Mouse (Mus musculus): ENCODE data around the gene Irgc1. TPM values are rescaled to one million over a fixed set of nuclear protein-coding genes. Genes with fewer than 3 reads are reported as not detected.
"Not testable (repeated sequence)": the region's sequence is repeated elsewhere in the genome, so short reads cannot be mapped to it uniquely, and the experiment has no call there.

The Irgc1 gene
- not detected in 2 replicates for polyA plus RNA-seq (2015; fragmentation: Nextera tagmentation; extraction: Ambion mirVana)

DNA sequence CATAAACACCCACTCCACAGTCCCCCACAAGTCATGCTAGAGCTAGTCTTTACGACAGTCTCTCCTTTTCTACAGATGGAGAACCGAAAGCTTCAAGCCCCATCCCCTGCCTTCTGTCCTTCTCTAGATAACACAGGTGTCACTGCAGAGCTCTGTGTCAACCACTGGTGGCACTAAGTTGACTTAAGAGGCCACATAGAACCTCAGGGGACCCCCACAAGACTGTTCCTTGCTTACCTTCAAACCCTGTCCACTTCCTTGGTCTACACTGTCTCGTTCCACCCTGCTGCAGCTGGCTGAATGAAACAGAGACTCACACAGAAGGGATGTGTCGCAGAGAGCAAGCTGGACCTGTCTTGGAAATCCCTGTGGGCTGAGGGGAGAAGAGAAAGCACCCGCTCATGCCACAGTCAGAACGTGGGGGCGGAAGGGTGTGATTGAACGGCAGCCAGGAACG is at the start of gene Irgc1:
Irgc1 (minus strand) TSS at position 443 of the 457 bp plus-strand sequence.
- H3K9ac ChIP-seq = no peak within 1 kb of the TSS
- no peak within 1 kb of the TSS for H3K4me3 ChIP-seq
- WGBS = 66% methylated on average over 9 of the region's 9 CpGs

DNA sequence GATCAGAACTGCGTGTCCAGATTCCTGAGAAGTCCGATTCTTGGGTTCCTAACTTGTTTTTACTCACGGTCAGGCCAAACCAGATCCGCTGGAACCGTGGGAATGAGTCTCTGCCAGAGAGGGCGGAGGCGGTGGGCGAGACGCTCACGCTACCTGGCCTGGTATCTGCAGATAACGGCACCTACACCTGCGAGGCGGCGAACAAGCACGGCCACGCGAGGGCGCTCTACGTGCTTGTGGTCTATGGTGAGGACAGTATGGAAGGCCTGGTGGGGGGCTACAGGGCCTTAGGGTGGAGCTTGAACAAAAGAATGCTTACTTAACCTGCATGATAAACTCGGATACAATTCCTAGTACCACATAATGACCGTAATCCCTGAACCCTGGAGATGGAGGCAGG is 49.4 kb upstream of the Irgc1 start:
- Histone ChIP-seq H3K27ac (no peak overlapping the region), H3K4me1 (peaks cover 32% of the 10 kb centered on the region), H3K4me3 (no peak overlapping the region), H3K4me2 (no peak overlapping the region), H3K9ac (no peak overlapping the region), H3K27me3 (peaks cover 60% of the 10 kb centered on the region), H3K36me3 (no peaks in the 10 kb centered on the region), H3K9me3 (0 out of 2 replicates have a peak, but pooled peaks cover 3% of the 10 kb centered on the region)
- 42% methylated on average over 21 of the region's 21 CpGs for WGBS
- ATAC-seq (ENCODE audit: borderline replicate concordance, extremely low read depth, low FRiP score, low TSS enrichment) = no peak

More for the DNA sequence above, at the start of gene Irgc1:
- no peak within 1 kb of the TSS for H3K4me2 ChIP-seq
- no peak for ATAC-seq (ENCODE audit: borderline replicate concordance, extremely low read depth, low FRiP score, low TSS enrichment)
- no peaks in the 10 kb centered on the region for H3K36me3 ChIP-seq
- no peak within 1 kb of the TSS for H3K27ac ChIP-seq
- no peaks in the 10 kb centered on the region for H3K27me3 ChIP-seq
- no peaks in the 10 kb centered on the region for H3K9me3 ChIP-seq
- H3K4me1 ChIP-seq = peaks cover 3% of the 10 kb centered on the region; the same call in 1 of the 2 replicates

DNA sequence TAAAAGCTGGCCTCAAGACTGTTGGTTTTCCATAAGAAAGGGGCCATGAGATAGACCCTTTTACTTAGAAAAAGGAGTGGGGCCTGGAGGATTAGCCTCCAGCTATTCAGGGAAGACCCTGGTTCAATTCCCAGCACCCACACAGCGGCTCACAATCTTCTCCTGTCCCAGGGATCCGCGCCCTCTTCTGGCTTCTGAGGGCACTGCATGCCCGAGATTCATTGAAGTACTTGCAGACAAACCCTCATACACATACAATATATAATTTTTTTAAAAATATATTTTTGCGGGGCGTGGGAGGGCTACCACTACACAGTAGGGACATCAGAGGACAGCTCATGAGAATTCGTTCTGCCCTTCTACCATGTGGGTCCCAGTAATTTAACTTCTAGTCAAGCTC is 48.8 kb upstream of the Irgc1 start:
- Histone ChIP-seq H3K27ac (no peak overlapping the region), H3K9me3 (0 out of 2 replicates have a peak, but pooled peaks cover 3% of the 10 kb centered on the region), H3K4me3 (no peak overlapping the region), H3K27me3 (peaks cover 60% of the 10 kb centered on the region), H3K4me2 (no peak overlapping the region), H3K4me1 (peaks cover 29% of the 10 kb centered on the region), H3K36me3 (no peaks in the 10 kb centered on the region), H3K9ac (no peak overlapping the region)
- no peak for ATAC-seq (ENCODE audit: borderline replicate concordance, extremely low read depth, low FRiP score, low TSS enrichment)
- WGBS = 27% methylated on average over 7 of the region's 7 CpGs

DNA sequence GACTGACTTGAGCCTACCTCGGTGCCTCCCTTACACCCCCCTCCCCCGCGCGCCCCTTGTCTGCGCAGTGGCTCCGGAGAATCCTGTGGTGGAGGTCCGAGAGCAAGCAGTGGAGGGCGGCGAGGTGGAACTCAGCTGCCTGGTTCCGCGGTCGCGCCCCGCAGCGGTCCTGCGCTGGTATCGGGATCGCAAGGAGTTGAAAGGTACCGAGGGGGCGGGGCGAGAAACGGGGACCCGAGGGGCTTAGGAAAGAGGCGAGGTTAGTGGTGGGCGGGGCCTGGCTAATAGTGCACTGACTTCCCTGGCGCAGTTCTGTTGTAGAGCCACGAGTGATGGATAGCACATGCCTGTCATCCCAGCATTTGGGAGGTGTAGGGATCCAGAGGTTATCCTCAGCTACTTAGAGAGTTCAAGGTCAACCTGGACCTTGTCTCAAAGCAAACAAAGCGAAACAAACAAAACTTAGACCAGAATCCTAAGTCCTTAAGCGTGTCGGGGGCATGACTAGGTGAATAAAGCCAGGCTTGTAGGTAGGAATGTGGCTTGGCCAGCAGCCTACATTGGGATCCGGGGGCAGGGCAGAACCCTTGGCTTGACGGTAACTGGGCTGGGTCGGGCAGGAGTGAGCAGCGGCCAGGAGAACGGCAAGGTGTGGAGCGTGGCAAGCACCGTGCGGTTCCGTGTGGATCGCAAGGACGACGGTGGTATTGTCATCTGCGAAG is 47.9 kb upstream of the Irgc1 start:
- Histone ChIP-seq H3K9ac (no peak overlapping the region), H3K36me3 (no peaks in the 10 kb centered on the region), H3K4me2 (peak overlapping the region; percentile 51), H3K27me3 (peaks cover 60% of the 10 kb centered on the region), H3K4me3 (peak overlapping the region; percentile 30), H3K27ac (no peak overlapping the region), H3K4me1 (peaks cover 22% of the 10 kb centered on the region), H3K9me3 (0 out of 2 replicates have a peak, but pooled peaks cover 3% of the 10 kb centered on the region)
- WGBS = 10% methylated on average over 43 of the region's 43 CpGs
- peak; percentile 48; the same call in 1 of the 2 replicates for ATAC-seq (ENCODE audit: borderline replicate concordance, extremely low read depth, low FRiP score, low TSS enrichment)

DNA sequence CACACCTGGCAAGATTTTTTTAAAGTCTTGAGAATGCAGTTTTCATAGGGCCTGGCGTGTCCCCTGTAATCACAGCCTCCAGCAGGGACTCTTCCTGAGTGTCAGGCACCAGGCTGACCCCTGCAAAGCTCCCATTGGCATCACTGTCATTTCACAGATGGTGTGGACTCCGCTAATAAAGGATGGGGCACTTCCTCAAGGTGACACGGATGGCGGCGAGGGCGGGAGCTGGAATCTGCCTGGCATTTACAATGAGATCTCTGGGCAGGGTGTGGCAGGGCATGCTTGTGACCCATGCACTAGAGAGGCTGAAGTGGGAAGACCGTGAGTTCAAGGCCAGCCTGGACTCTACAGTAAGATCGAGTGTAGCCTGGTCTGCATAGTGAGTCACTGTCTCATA is 36.2 kb upstream of the Irgc1 start:
- 84% methylated on average over 8 of the region's 8 CpGs for WGBS
- Histone ChIP-seq H3K27ac (no peak overlapping the region), H3K9ac (no peak overlapping the region), H3K4me1 (no peaks in the 10 kb centered on the region), H3K4me3 (no peak overlapping the region), H3K9me3 (no peaks in the 10 kb centered on the region), H3K4me2 (no peak overlapping the region), H3K27me3 (peaks cover 21% of the 10 kb centered on the region; the same call in 1 of the 2 replicates), H3K36me3 (no peaks in the 10 kb centered on the region)
- no peak for ATAC-seq (ENCODE audit: borderline replicate concordance, extremely low read depth, low FRiP score, low TSS enrichment)

DNA sequence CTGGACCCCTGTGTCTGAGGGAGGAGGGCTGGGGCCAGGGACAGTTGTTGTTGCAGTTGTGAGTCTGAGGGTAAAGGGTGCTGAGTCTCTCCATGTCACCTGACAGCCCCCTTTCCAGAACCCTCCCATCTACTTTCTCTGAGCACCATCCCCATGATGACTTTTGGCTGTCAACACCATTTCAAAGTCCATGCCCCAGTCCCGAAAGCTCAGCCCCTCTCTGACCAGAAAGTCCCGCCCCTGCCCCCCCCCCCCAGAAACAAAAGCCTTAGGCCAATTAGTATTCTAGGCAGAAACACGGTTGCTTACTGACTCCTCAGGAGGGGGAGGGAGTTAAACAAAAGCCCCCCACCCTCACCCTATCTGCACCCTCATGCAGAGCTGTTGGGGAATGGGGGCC is 35.3 kb upstream of the Irgc1 start:
- H3K27ac ChIP-seq = no peak overlapping the region
- no peaks in the 10 kb centered on the region for H3K4me1 ChIP-seq
- no peak overlapping the region for H3K4me3 ChIP-seq
- no peak overlapping the region for H3K4me2 ChIP-seq
- H3K9me3 ChIP-seq = no peaks in the 10 kb centered on the region
- 39% methylated on average over 3 of the region's 3 CpGs for WGBS
- H3K27me3 ChIP-seq = peaks cover 29% of the 10 kb centered on the region
- H3K36me3 ChIP-seq = no peaks in the 10 kb centered on the region
- no peak for ATAC-seq (ENCODE audit: borderline replicate concordance, extremely low read depth, low FRiP score, low TSS enrichment)
- H3K9ac ChIP-seq = no peak overlapping the region

DNA sequence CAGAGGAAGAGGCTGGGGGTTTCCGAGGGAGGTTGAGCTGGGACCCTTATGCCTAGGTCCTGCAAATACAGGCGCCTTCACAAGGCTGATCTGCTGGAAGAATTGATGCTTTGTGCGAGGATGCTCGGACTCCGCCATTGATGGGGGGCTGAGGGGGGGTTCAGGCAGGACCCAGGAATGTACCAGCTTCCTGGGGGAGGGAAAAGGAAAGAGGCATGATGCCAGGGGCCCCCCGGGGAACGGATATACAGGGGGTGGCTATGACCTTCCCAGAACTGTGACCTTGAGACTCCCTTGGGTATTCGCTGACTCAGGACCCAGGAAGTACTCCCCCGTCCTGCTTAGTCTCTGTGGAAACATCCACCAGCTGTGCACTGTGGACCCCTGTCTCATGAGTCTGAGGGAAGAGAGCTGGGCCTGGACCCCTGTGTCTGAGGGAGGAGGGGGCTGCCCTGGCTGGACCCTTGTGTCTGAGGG is 34.6 kb upstream of the Irgc1 start:
- ATAC-seq (ENCODE audit: borderline replicate concordance, extremely low read depth, low FRiP score, low TSS enrichment) = no peak
- Histone ChIP-seq H3K9ac (no peak overlapping the region), H3K36me3 (no peaks in the 10 kb centered on the region), H3K27ac (no peak overlapping the region), H3K4me3 (no peak overlapping the region), H3K9me3 (no peaks in the 10 kb centered on the region), H3K4me1 (peaks cover under 1% of the 10 kb centered on the region), H3K27me3 (peaks cover 36% of the 10 kb centered on the region), H3K4me2 (no peak overlapping the region)
- 38% methylated on average over 9 of the region's 9 CpGs for WGBS

DNA sequence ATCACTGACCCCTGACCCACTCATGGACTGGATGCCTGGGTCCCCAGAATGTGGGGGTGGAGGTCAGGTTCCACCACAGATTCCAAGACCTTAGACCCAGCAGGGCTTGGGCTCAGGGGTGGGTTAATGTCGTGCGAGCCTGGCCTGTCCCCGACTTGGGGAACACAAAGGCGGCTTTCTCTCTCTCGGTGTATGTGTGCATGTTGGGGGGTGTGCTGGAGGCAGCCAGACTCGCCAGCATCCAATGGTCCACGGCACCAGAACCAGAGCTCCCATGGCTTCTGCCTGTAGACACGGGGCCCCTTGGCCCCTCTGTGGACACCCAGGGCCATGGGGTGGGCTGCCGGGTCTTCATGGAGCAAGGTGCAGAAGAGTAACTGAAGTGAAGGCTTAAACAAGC is 33.4 kb upstream of the Irgc1 start:
- H3K27ac ChIP-seq = no peak overlapping the region

DNA sequence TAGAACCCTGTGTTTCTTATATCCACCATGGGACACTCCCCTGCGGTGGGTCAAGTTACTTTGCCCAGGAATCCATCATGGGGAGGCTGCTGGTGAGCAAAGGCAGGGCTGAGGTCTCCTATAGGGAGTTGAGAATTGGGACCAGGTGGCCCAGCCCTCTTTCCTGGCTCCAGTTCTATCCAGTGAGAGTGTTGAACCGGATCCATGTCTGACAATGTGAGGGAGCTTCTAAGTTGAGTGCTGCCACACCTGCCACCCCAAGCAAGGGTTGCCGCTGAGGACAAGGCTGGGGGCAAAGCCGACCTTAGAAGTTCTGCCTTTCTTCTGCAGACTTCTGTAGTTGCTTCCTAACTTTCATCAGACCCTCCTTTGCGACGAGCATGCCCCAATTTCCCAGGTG is 31.2 kb upstream of the Irgc1 start:
- not testable (repeated sequence) for H3K36me3 ChIP-seq; H3K4me3 ChIP-seq; H3K4me2 ChIP-seq; ATAC-seq (ENCODE audit: borderline replicate concordance, extremely low read depth, low FRiP score, low TSS enrichment); H3K9me3 ChIP-seq; H3K9ac ChIP-seq; H3K27ac ChIP-seq
- peaks cover 11% of the 10 kb centered on the region for H3K4me1 ChIP-seq
- H3K27me3 ChIP-seq = peaks cover 53% of the 10 kb centered on the region
- 43% methylated on average over 6 of the region's 6 CpGs for WGBS

More for the DNA sequence above, 33.4 kb upstream of the Irgc1 start:
- H3K9me3 ChIP-seq = no peaks in the 10 kb centered on the region
- ATAC-seq (ENCODE audit: borderline replicate concordance, extremely low read depth, low FRiP score, low TSS enrichment) = no peak
- no peak overlapping the region for H3K9ac ChIP-seq
- peaks cover 48% of the 10 kb centered on the region for H3K27me3 ChIP-seq
- no peak overlapping the region for H3K4me3 ChIP-seq
- peaks cover 11% of the 10 kb centered on the region for H3K4me1 ChIP-seq
- H3K36me3 ChIP-seq = no peaks in the 10 kb centered on the region
- H3K4me2 ChIP-seq = no peak overlapping the region
- 76% methylated on average over 9 of the region's 9 CpGs for WGBS

DNA sequence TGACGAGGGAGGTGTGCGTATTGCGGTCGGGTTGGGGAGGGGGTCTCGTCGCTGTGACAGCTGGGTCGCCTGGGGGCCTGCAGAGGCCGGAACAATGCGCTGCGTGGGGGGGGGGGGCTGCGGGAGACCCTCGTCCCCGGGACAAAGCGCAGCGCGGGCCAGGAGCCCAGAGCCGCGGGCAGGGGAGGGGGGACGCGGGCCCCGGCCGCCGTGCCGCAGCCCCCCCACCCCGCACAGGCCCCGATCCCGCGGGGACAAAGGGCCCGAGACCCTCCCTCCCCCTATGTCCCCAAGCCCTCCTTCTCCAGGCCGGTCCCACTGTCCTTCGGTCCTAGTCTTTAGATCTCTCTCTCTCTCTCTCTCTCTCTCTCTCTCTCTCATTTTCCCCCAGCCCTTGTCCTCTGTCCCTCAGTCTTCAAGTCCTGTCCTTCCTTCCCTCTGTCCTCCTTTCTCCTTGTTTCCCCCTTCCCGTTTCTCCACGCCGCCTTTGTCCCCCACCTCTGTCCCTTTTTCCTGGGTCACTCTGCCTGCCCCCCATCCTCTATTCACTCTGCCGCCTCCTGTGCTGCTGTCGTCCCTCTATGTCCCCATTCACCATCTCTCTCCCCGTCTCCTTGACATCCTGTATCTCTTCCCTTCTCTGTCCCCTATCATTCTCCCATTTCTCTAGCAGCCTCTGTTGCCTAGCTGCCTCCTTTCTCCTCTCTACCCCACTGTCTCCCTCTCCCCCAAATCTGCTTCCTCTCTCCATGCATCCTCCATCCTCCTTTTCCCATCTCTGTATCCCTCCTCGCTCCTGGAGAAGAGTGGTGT is 30.3 kb upstream of the Irgc1 start:
- H3K9ac ChIP-seq = peak overlapping the region; percentile 26
- H3K9me3 ChIP-seq = no peaks in the 10 kb centered on the region
- H3K4me3 ChIP-seq = peak overlapping the region; percentile 60
- H3K36me3 ChIP-seq = no peaks in the 10 kb centered on the region
- H3K27ac ChIP-seq = no peak overlapping the region
- H3K27me3 ChIP-seq = peaks cover 53% of the 10 kb centered on the region
- H3K4me2 ChIP-seq = peak overlapping the region; percentile 93
- ATAC-seq (ENCODE audit: borderline replicate concordance, extremely low read depth, low FRiP score, low TSS enrichment) = no peak; the same call in 1 of the 2 replicates
- WGBS = 3% methylated on average over 15 of the region's 38 CpGs
- peaks cover 11% of the 10 kb centered on the region for H3K4me1 ChIP-seq

DNA sequence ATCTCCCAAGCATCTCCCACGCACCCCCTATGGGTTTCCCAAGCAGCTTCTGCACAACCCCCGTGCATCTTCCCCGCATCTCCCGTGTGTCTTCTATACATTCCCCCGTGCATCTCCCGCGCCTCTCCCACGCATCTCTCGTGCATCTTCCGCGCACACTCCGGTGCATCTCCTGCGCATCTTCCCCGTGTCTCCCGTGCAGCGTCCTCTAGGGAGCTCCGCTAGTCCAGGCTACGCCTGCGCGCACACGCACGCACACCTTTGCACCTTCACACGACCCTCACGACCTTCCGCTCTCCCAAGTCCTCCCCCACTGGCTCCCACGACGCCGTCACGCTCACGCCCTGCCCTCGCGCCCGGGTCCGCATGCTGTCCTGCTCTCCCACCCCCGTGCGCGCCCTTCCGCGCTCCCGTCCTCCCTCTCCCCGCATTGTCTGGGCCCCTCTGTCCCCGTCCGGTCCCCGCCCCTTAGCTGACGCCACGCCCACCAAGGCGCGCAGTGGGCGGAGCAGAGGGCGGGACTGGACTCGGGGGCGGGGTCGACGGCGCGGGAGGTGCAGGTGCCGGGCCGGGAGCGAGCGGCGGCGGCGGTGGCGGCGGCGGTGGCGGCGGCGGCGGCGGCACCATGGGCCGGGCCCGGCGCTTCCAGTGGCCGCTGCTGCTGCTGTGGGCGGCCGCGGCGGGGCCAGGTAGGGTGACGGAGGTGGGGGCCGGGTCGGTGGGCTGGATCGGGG is 29.5 kb upstream of the Irgc1 start, which contains the start of gene Cadm4:
Cadm4 (plus strand) TSS at position 550 of the 734 bp plus-strand sequence.
- no peaks in the 10 kb centered on the region for H3K9me3 ChIP-seq
- ATAC-seq (ENCODE audit: borderline replicate concordance, extremely low read depth, low FRiP score, low TSS enrichment) = peak; percentile 84
- H3K9ac ChIP-seq = peak within 1 kb of the TSS; percentile 37
- H3K36me3 ChIP-seq = no peaks in the 10 kb centered on the region
- H3K27me3 ChIP-seq = peaks cover 53% of the 10 kb centered on the region
- H3K4me2 ChIP-seq = peak within 1 kb of the TSS; percentile 93
- H3K27ac ChIP-seq = no peak within 1 kb of the TSS
- peaks cover 11% of the 10 kb centered on the region for H3K4me1 ChIP-seq
- peak within 1 kb of the TSS; percentile 60 for H3K4me3 ChIP-seq
- WGBS = under 1% methylated on average over 70 of the region's 83 CpGs
